Mouse (Mus musculus) E14TG2a.4 (cell line): ENCODE measurements around the gene Grwd1.

Experiments
- CTCF ChIP-seq: conservative IDR thresholded peaks from 2 replicates; pipeline ENCODE4 v1.5.1; 2014; ENCODE audit warnings: low read length
- NANOG ChIP-seq: IDR thresholded peaks from 2 replicates; pipeline ENCODE4 v1.6.1; 2014; ENCODE audit warnings: borderline replicate concordance, low read length, mixed read lengths

- TF ChIP-seq CTCF: no peak
- no peak for TF ChIP-seq NANOG
Observed at GRCm38 (mm10) chr7:45815984-45816351, 14.8 kb downstream of the Grwd1 start.
